Mouse (Mus musculus): ENCODE results near the gene Btbd35f7. TPM values are rescaled to one million over a fixed set of nuclear protein-coding genes. Genes with fewer than 3 reads are reported as not detected.
"Not testable (repeated sequence)": the region's sequence is repeated elsewhere in the genome, so short reads cannot be mapped to it uniquely, and the experiment has no call there.

The Btbd35f7 gene
- total RNA-seq (2021): not detected
- long read RNA-seq, experiment 1: 0 reads
- long read RNA-seq, experiment 2: 0 reads

DNA sequence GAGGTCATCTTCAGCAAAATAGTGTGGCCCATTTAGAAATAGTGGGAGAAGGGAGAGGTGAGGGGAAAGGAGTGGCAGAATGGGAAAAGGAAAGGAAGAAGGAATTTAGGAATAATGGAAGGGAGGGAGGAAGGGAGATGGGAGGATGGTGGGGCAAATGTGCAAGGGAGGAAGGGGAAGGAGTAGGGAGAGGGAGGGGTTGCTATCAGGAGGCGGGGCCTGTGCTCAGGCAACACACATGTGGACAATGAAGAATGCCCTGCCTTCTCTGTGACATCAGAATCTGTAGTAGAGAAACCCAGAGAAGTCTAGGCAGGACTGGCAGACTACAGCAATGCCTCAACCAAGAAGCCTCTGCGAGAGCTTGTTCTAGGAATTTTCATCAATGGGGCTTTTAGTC lies at the start of gene Btbd35f7:
Gene Btbd35f7, plus strand, starts transcription at position 301 of the 400 bp plus-strand sequence.
- DNase-seq: not testable (repeated sequence)

Other genes starting within 250 kb of the Btbd35f7 start
- not detected for gene Mycs, start 199.8 kb upstream of the Btbd35f7 start, total RNA-seq (2021)

All from gastrocnemius, postnatal 10 days (tissue).